Mouse (Mus musculus) left cerebral cortex, postnatal 10 days (tissue): ENCODE data around the gene Barhl1. TPM values are rescaled to one million over a fixed set of nuclear protein-coding genes. Genes with fewer than 3 reads are reported as not detected.
A peak's percentile ranks its signal among the peaks of the same experiment; 100 is the strongest.

ENCODE experiments used
- DNase-seq, 2 experiments: peaks; one replicate each; pipeline ENCODE4 v3.0.0; 2021 to 2022; ENCODE audit warnings: low spot score in 2 of 2, mixed read lengths in 1 of 2; ENCODE audit errors: extremely low spot score in 1 of 2
- intact Hi-C: fragments of 180-260 bp; cut with DNase I; formaldehyde crosslinking; loops from one replicate; pipeline ENCODE4 v1.15.1; 2025
- total RNA-seq, 2 experiments: library from RNA; stranded (reverse); gene quantifications; 2 replicates each; pipeline ENCODE4 v1.2.3; 2021

The Barhl1 gene
- not detected for total RNA-seq

GRCm38 (mm10) chr2:28916513-28916865 lies at the start of gene Barhl1:
Gene Barhl1 (minus strand): TSS chr2:28916668.
- no peak for DNase-seq
- intact Hi-C loops: no loop called here

DNA sequence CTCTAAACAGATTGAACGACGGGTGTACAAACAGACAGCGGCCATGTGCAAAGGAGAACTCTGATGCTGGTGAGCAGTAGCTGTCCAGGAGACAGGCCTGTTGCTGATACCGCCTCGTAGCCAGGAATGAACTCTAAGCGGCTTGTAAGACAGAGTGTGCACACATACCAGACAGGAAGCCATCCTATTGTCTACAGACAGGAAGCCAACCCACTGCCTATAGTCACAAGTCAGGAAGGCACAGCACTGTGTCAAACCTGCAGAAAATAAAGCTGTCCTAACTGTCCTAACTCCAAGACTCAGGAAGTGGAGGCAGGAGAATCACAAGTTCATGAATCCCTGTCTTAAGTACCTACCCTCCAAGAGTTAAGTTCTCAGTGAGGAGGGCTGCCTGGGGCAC lies 47.1 kb upstream of the Barhl1 start:
- intact Hi-C loops: no loop called here
- DNase-seq: no peak

DNA sequence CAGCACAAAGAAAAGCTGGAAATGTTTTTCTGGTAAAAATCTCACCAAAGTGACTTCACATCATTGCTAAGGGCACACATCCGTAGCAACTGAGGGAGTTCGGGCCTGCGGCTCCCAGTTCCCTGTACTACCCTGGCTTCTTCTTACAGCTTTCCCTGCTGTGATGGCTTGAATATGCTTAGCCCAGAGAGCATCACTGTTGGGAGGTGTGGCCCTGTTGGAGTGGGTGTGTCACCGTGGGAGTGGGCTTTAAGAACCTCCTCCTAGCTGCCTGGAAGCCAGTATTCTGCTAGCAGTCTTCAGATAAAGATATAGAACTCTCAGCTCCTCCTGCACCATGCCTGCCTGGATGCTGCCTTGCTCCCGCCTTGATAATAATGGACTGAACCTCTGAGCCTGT lies 45.2 kb upstream of the Barhl1 start:
- no peak for DNase-seq
- intact Hi-C loops: no loop called here

- intact Hi-C loops: no loop called here
- DNase-seq: no peak
Measured at GRCm38 (mm10) chr2:28961024-28961585, 44.6 kb upstream of the Barhl1 start.

DNA sequence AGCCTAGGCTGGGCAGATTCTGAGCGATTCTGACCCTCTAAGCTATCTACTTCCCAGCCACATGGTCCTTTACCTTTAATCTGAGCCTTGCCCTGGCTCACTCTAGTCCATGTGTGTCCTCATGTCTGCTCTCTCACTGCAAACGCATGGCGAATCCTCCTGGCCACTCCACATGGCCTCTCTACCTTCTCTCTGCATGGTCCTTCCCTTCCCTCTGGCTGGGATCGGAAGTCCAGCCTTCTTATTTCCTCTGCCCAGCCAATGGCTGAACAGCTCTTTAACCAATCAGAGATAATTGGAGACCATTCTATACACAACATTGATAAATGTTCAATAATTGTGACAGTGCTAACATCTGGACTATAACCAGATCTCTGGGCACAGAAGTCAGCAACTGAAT lies 40.4 kb upstream of the Barhl1 start:
- intact Hi-C loops: no loop called here
- DNase-seq: no peak

DNA sequence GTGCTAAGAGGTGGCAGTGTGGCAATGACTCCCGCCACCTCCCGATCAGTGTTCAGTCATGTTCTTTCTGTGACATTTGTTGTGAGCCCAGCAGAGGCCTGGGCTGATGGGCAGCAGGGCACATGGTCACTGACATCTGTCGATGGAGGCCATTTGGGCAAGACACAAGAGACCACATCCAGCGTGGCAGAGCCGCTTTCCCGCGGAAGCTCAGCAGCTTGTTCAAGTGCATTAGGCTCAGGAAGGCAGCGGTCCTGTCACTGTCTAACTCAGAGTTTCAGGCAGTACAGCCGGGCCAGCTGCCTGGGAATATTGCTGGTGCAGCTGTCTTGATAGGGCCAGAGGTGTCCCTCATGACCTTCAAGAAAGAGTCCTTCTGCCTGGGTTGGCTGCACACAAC lies 38.1 kb upstream of the Barhl1 start:
- intact Hi-C loops: no loop called here
- no peak for DNase-seq

- no peak for DNase-seq
- intact Hi-C loops: no loop called here
Measured at GRCm38 (mm10) chr2:28952981-28953380, 36.5 kb upstream of the Barhl1 start.

DNA sequence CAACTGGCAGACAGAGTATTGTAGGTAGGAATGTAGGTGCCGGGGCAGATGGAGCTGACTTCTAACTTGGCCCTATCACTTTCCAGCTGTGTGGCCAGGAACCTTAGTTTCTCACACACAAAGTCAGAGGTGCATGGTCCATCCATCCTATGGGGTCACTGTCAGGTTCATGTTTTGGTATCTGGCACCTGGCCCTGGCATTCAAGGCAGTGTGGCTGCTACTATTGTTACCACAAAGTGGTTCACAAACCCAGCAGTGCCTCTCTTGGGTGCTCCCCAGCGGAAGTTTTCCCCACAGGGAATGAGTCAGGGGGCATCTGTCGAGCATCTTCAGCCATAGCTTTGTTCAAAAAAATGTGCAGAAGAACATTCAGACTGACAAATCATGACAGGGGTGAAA lies 29.8 kb upstream of the Barhl1 start:
- no peak for DNase-seq
- intact Hi-C loops: no loop called here

DNA sequence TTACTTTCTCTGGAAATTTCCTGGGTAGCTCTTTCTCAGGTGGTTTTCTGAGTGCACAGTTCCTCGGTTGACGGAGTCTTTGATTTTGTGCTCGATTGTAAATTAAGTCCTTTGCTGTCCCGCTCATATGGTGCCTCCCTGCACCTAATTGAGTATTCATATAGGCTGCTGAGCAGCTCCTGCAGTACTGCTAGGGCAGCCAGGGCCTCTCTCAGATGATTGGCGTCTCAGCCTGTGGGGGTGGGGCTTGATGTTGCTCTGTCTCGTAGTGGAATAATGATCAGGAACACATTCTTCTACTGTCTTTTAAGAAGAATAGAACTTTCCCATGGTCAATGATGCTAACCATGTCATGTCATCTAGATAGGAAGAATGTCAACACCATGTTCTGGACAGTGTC lies 28.9 kb upstream of the Barhl1 start:
- intact Hi-C loops: no loop called here
- no peak for DNase-seq

DNA sequence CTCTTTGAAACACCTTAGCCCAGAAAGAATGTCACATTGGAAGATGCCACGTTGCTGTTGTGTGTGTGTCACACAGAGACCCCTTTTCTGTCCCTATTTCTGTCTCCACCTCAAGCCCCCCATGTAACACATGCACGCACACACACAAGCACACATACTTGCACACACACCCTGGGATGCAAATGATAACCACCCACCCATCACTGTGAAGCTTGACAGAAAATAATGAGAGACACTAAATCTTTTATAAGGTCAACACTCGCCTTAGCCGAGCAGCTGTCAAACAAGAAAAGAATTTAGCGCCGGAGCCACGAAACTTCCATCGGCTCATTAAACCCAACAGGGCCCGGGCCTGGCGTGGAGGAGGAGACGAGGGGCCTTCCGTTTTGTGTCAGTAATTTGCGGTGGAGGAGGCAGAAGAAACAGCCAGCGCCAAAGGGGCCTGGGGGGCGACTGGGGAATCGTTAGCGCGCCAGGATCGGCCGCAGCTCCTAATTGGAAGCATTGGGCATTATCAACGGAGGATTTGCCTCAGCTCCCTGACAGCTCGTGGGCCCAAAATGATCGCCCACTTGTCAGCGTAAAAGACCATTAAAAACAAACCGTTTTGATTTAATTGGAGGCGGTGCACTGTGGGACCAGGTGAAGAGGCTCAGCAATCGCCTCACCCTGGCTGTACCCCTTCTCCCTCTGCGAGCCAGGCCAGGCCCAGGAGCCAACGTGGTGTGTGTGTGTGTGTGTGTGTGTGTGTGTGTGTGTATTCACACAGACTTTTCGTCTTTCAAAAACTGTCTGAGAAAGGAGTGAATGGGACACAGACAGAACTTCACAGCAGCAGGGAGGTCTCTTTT lies 27.4 kb upstream of the Barhl1 start:
- intact Hi-C loops: no loop called here
- DNase-seq: no peak

GRCm38 (mm10) chr2:28938997-28939396 lies 22.5 kb upstream of the Barhl1 start:
- DNase-seq: no peak
- intact Hi-C loops: no loop called here

- intact Hi-C loops: no loop called here
- DNase-seq: no peak
Measured at GRCm38 (mm10) chr2:28930571-28930970, 14.1 kb upstream of the Barhl1 start.

- DNase-seq: peak; percentile 50 to 88
- intact Hi-C loops: loop anchor here (1.0 to 5.0 kb wide), 3 partner anchors 53 to 167 kb away; no protein-coding TSS in a partner anchor
Measured at GRCm38 (mm10) chr2:28923912-28924311, 7.4 kb upstream of the Barhl1 start.

- intact Hi-C loops: no loop called here
- DNase-seq: no peak
Measured at GRCm38 (mm10) chr2:28919001-28919400, 2.5 kb upstream of the Barhl1 start.

DNA sequence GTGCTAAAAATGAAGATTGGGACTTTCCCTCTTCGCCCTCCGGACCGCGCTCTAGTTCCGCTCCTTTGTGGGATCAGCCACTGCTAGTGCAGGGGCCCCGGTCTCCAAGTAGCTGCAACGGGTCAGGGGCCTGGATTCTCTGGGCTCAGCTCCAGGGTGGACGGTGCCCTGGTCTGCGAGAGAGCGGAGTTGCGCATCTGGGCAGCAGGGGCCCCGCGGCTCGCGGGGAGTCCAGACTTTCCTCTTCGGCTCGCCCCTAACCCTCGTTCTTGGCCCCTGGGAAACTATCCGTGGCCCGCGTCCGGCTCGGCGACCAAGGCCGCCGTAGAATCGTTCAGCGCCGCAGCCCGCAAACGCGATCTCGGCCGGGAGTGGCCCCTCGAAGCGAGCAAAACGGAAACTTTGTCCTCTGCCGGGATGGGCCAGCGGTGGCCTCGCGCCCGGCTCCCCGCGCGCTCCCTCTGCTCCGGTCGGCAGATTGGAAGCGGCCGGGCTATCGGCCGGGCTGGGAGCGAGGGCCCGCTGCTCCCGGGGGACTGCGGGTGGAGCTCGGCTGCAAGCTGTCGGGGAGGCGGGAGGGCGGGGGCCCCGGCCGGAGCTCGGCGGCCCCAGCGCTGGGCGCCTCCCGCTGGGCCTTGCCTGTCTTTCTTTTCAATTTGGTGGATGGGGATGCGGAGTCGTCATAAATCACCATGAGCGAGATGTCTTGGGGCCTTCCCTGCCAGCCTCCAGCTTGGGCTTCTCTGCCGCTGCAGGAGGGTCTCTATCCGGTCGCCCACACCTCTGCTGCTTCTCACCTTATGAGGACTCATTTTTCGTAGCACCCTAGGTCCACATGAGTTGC lies 1.3 kb upstream of the Barhl1 start:
- intact Hi-C loops: no loop called here
- DNase-seq: no peak

GRCm38 (mm10) chr2:28917156-28917517 lies 669 bp upstream of the Barhl1 start:
- DNase-seq: no peak
- intact Hi-C loops: no loop called here

- intact Hi-C loops: no loop called here
- peak in 1 of 2 experiments; percentile 51 for DNase-seq
Measured at GRCm38 (mm10) chr2:28915768-28916512, 528 bp downstream of the Barhl1 start.

DNA sequence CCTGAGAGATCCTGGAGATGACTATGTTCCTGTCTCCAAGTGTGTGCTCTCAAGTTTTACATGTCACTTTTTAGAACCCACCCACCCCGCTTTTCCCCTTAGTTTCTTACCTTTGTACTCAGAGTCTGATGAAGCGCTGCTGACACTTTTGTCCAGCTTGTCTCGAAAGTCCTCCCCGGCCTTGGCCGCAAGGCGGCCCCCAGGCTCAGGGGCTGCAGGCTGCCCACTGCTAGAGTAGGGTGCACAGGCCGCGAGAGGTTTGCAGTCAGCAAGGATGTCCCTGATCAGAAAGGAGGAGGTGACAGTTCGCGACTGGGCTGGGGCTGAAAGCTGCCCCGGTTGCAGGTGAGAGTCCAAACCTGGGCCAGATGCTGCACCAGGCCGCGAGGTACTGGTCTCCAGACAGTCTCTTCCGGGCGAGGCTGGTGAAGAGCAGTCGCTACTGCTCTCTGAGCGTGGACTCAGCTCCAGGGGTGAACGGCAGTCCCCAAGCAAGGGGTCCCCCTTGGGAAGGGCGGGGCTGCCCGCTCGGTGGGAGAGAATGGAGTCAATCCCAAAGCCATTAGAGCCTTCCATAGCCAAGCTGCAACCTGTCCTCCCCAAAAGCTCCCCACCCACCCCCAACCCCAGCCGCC lies 1.2 kb downstream of the Barhl1 start:
- intact Hi-C loops: no loop called here
- no peak for DNase-seq

DNA sequence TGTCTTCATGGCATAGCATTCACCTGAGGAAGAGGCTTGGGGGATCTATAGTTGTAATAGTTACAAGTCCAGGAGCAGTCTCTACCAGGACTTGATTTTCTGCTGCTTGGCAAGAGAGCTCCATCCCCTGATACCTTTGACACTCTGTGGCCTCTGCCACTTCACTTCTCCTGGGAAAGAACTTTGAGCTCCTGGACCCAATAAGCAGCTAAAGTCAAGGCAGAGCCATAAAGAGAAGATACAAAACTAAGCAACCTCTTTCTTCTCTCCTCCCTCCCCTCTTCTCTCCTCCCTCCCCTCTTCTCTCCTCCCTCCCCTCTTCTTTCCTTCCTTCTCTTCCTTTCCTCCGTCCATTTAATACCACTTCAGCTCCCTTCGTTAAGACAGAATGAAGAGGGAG lies 2.3 kb downstream of the Barhl1 start:
- DNase-seq: no peak
- intact Hi-C loops: no loop called here
